Mouse (Mus musculus) ES-Bruce4 (cell line): ENCODE data around the gene Ap2b1. TPM values are rescaled to one million over a fixed set of nuclear protein-coding genes. Genes with fewer than 3 reads are reported as not detected.

ENCODE experiments used
- H3K27ac ChIP-seq: 2 replicates; pipeline ENCODE4 v1.5.1; 2012; ENCODE audit warnings: low read length, inconsistent platforms; ENCODE audit not compliant: insufficient read depth
- H3K27me3 ChIP-seq: 2 replicates; pipeline ENCODE4 v1.6.1; 2012; ENCODE audit warnings: mild to moderate bottlenecking, low read length, inconsistent platforms; ENCODE audit not compliant: control insufficient read depth, poor library complexity, insufficient read depth, severe bottlenecking
- H3K36me3 ChIP-seq: 2 replicates; pipeline ENCODE4 v1.6.1; 2012; ENCODE audit warnings: inconsistent platforms, mild to moderate bottlenecking, low read length, moderate library complexity; ENCODE audit not compliant: control insufficient read depth, poor library complexity, insufficient read depth, severe bottlenecking
- H3K4me1 ChIP-seq: one replicate; pipeline ENCODE4 v1.8.1; 2011; ENCODE audit warnings: low read length; ENCODE audit not compliant: control insufficient read depth, insufficient read depth
- H3K4me3 ChIP-seq: 2 replicates; pipeline ENCODE4 v1.5.1; 2011; ENCODE audit warnings: low read depth, mild to moderate bottlenecking, low read length
- H3K9ac ChIP-seq: 2 replicates; pipeline ENCODE4 v1.6.1; 2012; ENCODE audit warnings: low read depth, mild to moderate bottlenecking, inconsistent platforms; ENCODE audit not compliant: poor library complexity, severe bottlenecking
- H3K9me3 ChIP-seq: replicated peaks from 2 replicates; pipeline ENCODE4 v1.6.1; 2012; ENCODE audit warnings: mild to moderate bottlenecking, low read length, inconsistent platforms; ENCODE audit not compliant: control insufficient read depth, poor library complexity, insufficient read depth, severe bottlenecking
- CTCF ChIP-seq: IDR thresholded peaks from one replicate; pipeline ENCODE4 v1.8.1; 2011; ENCODE audit warnings: low read depth, low read length
- EP300 ChIP-seq: IDR thresholded peaks from 2 replicates; pipeline ENCODE4 v1.6.1; 2011; ENCODE audit warnings: low read depth, low read length; ENCODE audit not compliant: insufficient read depth
- POLR2A ChIP-seq: IDR thresholded peaks from one replicate; pipeline ENCODE4 v1.8.1; 2011; ENCODE audit warnings: low read length; ENCODE audit not compliant: insufficient read depth
- polyA plus RNA-seq: library from polyadenylated mRNA; stranded (reverse); fragments of >200 nt; gene quantifications from 2 replicates; pipeline ENCODE4 v1.2.4, GENCODE M21; 2011; ENCODE audit warnings: low read depth; ENCODE audit not compliant: missing spikeins, insufficient read depth, insufficient read length

The Ap2b1 gene
- polyA plus RNA-seq, 1 experiment = 196 TPM

DNA sequence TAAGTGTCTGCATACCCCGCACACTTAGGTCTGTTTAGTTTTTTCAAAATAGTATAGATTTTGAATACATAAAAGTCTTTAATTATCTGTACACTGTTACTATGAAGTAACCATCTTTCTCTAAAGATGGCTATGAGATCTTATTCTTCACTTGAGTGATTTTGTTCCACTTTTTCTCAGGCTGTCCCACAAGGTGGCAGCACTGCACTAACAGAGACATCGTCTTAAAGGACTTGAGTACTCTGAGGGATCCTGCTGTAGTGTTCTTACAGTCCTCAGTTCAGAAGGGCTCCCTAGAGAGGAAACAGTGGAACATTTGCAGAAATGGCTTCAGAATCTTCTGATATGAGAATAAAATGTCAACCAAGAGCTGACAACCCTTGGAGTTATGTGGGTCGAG is 28.6 kb downstream of the Ap2b1 start:
- H3K9me3 ChIP-seq = no peaks in the 10 kb centered on the region

DNA sequence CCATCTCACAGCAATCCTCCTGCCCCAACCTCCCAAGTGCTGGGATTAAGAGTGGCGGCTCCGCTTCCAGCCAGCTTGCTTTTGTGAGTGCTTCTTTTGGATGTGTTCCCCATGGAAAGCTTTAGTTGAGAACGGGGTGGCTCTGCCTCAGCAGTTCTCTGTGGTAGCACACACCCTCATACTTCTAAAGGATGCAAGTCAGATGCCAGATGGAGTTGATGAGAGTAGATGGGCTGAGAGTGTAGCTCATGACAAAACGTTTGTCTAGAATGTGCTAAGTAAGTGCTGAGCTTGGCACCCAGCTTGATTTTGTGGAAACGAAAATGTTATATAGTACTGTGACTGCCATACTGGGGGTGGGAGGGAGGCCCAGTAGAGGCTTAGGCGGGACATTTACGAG is 37.0 kb downstream of the Ap2b1 start:
- Histone ChIP-seq H3K36me3 (peaks cover 32% of the 10 kb centered on the region), H3K9me3 (no peaks in the 10 kb centered on the region), H3K4me1 (no peaks in the 10 kb centered on the region), H3K9ac (no peak overlapping the region), H3K27ac (no peak overlapping the region), H3K27me3 (no peaks in the 10 kb centered on the region), H3K4me3 (no peak overlapping the region)
- TF ChIP-seq EP300 (no peak), CTCF (no peak), POLR2A (no peak)

More for the DNA sequence above, 28.6 kb downstream of the Ap2b1 start:
- Histone ChIP-seq H3K9ac (no peak overlapping the region), H3K27me3 (no peaks in the 10 kb centered on the region), H3K36me3 (peaks cover 41% of the 10 kb centered on the region), H3K4me3 (no peak overlapping the region), H3K27ac (no peak overlapping the region), H3K4me1 (no peaks in the 10 kb centered on the region)
- TF ChIP-seq POLR2A (no peak), CTCF (no peak), EP300 (no peak)

DNA sequence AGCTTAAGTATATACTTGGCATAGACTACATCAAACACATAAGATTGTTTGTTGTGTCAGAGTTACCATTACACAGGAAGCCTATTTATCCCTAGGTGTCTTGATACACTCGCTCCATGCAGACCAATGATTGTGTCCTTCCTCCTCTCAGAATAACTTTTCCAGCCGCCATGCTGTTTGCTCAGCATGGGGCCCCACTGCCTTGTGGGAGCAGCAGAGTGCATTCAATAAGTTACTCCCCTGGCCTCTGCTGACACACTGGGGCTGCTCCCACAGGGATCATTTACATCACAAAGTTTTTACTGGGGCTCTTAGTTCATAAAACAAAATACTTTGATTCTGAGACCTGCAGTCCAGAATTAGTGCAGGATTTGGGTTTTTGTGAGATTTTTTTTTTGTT is 40.9 kb downstream of the Ap2b1 start:
- Histone ChIP-seq H3K9me3 (no peaks in the 10 kb centered on the region), H3K27ac (no peak overlapping the region), H3K9ac (no peak overlapping the region), H3K4me3 (no peak overlapping the region), H3K27me3 (no peaks in the 10 kb centered on the region), H3K4me1 (no peaks in the 10 kb centered on the region), H3K36me3 (peaks cover 58% of the 10 kb centered on the region)
- TF ChIP-seq CTCF (no peak), POLR2A (no peak), EP300 (no peak)

DNA sequence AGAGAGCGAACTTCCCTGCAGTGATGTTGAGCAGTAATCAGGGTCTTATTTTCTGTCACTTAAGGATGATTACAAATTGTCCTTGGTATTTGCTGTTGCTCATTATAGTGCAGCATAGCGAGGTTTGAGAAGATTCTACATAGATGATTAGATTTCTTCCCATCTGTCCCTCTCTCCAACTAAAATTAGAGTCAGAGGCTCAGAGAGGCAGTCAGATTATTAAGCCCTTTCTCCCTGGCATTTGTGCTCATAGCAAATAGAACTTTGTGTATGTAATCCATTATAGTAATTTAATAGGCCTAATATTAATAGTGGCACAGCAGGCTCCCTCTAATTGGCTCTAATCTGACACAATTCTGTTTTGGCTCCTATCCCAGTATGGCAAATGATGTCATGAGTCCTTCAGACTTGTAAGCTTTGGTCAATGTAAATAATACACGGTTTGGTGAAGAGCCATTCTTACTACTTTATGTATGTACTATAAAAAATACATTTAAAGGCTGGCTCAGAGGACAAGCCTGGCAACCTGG is 43.0 kb downstream of the Ap2b1 start:
- Histone ChIP-seq H3K9ac (no peak overlapping the region), H3K4me1 (no peaks in the 10 kb centered on the region), H3K4me3 (no peak overlapping the region), H3K36me3 (peaks cover 49% of the 10 kb centered on the region), H3K27me3 (no peaks in the 10 kb centered on the region), H3K27ac (no peak overlapping the region), H3K9me3 (no peaks in the 10 kb centered on the region)
- TF ChIP-seq CTCF (no peak), POLR2A (no peak), EP300 (no peak)

DNA sequence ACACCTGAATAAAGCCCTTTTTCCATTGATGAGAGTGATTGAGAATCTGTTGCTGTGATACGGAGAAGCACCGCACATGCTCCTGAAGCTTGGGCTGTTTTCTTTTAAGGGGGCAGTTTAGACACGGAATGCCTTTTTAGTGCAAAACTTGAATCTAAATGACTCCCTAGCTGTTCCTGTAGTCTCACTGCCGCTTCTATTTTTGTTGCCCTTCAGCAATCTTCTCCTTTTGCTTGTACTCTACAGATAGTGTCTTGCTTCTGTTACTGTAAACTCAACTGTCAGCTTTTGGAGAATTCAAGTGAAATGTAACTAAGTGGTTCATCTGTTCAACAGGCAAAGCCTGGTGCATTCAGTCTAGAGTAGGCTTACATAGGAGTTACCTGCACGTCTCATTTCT is 56.6 kb downstream of the Ap2b1 start:
- Histone ChIP-seq H3K4me3 (no peak overlapping the region), H3K9me3 (no peaks in the 10 kb centered on the region), H3K27me3 (no peaks in the 10 kb centered on the region), H3K9ac (no peak overlapping the region), H3K27ac (no peak overlapping the region), H3K4me1 (no peaks in the 10 kb centered on the region), H3K36me3 (peaks cover 18% of the 10 kb centered on the region)
- no peak for TF ChIP-seq CTCF
- no peak for TF ChIP-seq EP300
- TF ChIP-seq POLR2A = no peak

DNA sequence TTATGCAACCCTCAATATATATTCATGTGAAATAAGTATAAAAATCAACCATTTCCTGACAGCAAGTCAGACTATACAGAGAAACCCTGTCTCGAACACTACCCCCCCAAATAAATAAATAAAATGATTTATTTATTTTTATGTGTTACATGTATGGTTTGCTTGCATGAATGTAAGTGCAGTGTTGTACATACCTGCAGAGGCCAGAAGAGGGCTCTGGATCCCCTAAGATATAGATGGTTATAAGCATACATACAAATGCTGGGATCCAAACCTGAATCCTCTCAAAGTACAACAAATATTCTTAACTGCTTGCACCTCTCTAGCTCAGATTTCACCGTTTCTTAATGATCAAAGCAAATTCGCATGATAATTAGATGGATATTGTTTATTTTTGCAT is 58.6 kb downstream of the Ap2b1 start:
- H3K27ac ChIP-seq = no peak overlapping the region
- TF ChIP-seq EP300 (no peak), POLR2A (no peak), CTCF (no peak)
- no peak overlapping the region for H3K4me3 ChIP-seq

More for the DNA sequence above, 58.6 kb downstream of the Ap2b1 start:
- Histone ChIP-seq H3K9me3 (no peaks in the 10 kb centered on the region), H3K4me1 (no peaks in the 10 kb centered on the region), H3K27me3 (no peaks in the 10 kb centered on the region), H3K36me3 (peaks cover 3% of the 10 kb centered on the region), H3K9ac (no peak overlapping the region)
